Mouse (Mus musculus) fat pad, adult 2 months (tissue): ENCODE data around the gene Vim.
"Not testable (repeated sequence)": the region's sequence is repeated elsewhere in the genome, so short reads cannot be mapped to it uniquely, and the experiment has no call there.

ENCODE experiments used
- DNase-seq: peaks from one replicate; pipeline ENCODE4 v3.0.0-alpha.2; 2011; ENCODE audit warnings: low read depth, low spot score; ENCODE audit errors: extremely low read depth

Vim gene

DNA sequence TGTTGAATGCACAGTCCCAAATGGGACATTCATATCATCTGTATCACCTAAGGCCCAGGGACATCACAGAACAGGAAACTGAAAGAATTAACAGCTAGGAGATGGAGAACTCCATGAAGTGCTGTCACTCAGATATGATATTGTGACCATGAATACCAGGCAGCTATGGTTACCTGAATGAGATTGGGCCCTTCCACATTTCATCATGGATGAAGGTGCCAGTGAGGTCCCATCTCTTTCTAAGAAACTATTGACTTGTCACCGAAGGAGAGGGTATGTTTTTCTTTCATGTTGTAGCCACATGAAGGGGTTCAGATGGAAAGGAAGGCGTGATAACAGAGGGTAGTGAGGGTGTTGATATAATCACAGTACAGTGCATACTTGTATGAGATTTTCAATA, 13.3 kb upstream of the Vim start:
- no peak for DNase-seq

DNA sequence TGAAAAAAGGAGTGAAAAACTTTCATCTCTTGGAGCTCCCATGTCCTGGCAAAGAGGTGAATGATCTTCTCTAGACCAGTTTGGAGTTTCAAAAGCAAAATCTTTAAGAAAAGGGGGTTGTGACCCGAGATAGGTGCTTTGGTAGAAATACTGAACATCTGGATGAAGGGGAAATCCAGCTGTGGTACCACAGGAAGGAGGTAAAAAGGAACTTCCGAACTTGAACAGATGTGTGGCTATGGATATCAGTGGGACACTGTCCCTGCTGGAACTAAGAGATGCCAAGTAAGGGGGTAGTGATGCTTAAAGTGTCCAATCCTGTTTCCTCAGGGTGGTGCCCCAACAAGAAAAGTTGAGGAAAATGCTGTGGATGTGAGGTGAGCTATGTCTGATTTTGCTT, 3.6 kb upstream of the Vim start:
- no peak for DNase-seq

DNA sequence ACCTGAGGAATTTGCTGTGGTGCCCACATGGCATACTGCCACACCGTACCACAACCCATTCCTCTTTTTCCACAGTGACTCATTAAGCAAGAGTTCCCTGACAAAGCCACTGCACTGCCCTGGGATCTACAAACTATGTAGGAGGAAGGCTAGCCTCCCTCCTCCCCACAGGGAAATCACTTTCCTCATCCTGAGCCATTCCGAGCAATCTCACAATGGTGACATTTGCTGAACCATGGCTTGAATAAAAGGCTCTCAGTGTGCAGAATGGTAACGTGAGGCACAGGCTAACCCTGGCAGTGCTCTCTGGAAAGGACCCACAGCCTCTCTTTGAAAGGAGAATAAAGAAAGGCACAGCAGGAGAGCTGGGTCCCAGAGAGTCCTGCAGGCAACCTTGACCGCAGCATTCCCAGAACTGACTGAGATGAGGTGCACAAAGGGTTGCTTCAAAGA, 1.6 kb upstream of the Vim start:
- no peak for DNase-seq

GRCm38 (mm10) chr2:13572647-13573407, 900 bp upstream of the Vim start:
- no peak for DNase-seq

GRCm38 (mm10) chr2:13574066-13574800, 506 bp downstream of the Vim start:
- DNase-seq, result no peak

DNA sequence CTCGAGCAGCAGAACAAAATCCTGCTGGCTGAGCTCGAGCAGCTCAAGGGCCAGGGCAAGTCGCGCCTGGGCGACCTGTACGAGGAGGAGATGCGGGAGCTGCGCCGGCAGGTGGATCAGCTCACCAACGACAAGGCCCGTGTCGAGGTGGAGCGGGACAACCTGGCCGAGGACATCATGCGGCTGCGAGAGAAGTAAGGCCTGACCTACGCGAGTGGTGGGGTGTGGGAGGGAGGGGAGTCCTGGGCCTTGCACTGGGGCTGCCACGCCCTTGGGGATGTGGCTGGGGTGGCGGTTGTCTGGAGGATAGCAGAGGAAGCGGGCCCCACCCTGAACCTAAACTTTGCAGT, 1.0 kb downstream of the Vim start:
- DNase-seq, result no peak

DNA sequence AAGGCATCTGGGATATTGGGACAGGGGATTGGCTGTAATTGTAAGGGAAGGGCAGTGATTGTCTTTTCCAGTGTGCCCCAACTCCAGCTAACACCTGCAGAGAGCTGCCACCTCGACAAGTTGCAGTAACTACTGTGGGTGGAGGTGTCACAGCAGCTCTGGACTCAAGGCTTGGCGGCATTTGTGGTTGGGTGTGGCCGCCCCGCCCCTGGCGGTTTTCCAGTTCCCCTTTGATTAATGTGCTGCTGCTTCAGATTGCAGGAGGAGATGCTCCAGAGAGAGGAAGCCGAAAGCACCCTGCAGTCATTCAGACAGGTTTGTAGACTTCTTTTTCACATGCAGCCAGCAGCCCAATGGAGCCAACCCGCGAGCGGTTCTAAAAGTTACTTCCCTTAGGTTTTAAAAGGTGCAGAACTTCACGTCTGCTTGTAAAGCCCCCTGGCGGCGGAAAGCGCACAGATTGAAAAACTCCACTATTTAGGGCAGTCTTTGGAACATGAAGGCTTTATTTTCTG, 1.6 kb downstream of the Vim start:
- DNase-seq, result no peak

- DNase-seq, result no peak
These were observed 2.2 kb downstream of the Vim start for GRCm38 (mm10) chr2:13575926-13576325.

- no peak for DNase-seq
These were observed 3.7 kb downstream of the Vim start for GRCm38 (mm10) chr2:13577399-13577798.

GRCm38 (mm10) chr2:13578473-13579152, 4.9 kb downstream of the Vim start:
- no peak for DNase-seq

DNA sequence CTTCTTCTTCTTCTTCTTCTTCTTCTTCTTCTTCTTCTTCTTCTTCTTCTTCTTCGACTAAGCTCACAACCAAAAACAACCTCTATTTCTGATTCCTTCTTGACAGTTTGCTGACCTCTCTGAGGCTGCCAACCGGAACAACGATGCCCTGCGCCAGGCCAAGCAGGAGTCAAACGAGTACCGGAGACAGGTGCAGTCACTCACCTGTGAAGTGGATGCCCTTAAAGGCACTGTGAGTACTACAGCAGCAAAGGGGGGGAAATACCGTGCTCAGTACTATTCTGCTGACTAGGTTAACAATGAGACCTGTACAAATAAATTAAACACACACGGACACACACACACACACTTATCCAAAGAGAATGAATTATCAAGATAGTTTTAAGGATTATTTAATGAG, 5.6 kb downstream of the Vim start:
- DNase-seq, result no peak

DNA sequence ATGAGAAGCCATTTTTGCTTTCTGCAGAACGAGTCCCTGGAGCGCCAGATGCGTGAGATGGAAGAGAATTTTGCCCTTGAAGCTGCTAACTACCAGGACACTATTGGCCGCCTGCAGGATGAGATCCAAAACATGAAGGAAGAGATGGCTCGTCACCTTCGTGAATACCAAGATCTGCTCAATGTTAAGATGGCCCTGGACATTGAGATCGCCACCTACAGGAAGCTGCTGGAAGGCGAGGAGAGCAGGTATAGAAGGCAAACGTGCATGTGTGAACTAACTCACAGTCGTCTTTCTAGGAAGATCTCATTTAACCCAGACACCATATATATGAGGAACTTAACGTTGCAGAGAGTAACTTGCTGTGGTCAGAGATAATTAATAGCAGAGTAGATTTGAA, 6.3 kb downstream of the Vim start:
- no peak for DNase-seq

GRCm38 (mm10) chr2:13582184-13582583, 8.5 kb downstream of the Vim start:
- no peak for DNase-seq

GRCm38 (mm10) chr2:13583746-13584145, 10.0 kb downstream of the Vim start:
- DNase-seq, result not testable (repeated sequence)

DNA sequence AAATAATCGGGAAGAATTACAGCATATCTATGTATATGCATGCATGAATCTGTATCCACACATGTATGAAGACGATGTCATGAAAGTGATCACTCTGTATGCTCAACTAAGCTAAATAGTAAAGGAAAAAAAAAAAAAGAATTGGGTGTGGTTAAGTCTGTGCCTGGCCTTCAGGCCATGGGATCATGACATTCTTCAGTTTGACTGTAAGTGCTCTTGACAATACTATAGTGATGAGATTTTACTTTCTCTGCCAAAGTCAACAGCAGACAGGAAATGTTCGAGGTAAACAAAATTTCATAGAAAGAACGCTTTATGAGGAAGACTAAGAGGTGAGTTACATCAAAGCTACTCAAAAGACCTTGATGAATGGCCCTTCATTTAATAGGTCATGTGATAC, 19.6 kb downstream of the Vim start:
- DNase-seq, result no peak

DNA sequence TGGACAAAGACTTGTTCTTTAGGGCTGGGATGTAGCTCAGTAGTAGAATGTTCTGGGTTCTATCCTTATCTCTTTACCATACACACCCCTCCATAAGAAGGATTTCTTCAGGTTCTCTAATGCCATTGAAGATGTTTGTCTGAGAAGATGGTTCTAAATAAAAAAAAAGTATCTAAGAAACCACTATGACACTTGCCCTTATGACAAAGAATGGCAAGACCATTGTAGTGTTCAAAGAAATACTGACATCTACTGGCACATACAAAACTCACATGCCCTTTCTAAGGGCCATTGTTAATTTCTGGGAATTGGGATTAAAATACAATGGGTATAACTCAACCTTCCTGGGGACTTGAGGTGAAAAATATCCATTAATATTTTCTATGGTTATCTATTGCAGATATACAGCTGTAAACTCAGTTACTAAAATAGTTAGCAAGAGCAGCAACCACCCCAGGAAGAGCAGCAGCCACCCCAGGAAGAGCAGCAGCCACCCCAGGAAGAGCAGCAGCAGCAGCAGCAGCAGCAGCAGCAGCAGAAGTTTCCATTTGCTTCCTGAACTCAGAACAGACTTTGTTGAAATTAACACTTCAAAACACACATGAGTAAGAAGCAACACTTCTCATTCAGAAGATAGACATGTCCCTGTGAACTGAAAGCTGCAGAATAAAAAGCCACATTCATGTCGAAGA, 23.4 kb downstream of the Vim start:
- no peak for DNase-seq

GRCm38 (mm10) chr2:13598166-13598565, 24.4 kb downstream of the Vim start:
- no peak for DNase-seq

DNA sequence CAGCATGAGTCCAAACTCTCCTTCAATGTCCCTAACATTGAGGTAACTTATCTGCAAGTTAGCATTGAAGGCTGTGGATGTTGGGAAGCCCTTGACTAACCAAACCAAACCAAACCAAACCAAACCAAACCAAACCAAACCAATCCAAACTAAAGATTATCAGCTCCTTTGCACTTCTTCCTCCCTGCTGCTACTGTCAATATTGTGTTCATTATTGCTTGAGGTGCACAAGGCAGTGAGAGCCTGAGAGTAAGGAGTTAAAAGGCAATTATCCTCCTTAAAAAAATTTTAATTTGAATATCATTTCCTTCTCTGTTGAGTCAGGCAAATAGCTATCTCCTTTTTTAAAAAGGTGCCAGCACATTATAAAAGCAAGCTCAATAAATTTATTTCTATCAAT, 29.4 kb downstream of the Vim start:
- DNase-seq, result no peak

GRCm38 (mm10) chr2:13603636-13604035, 29.9 kb downstream of the Vim start:
- not testable (repeated sequence) for DNase-seq

DNA sequence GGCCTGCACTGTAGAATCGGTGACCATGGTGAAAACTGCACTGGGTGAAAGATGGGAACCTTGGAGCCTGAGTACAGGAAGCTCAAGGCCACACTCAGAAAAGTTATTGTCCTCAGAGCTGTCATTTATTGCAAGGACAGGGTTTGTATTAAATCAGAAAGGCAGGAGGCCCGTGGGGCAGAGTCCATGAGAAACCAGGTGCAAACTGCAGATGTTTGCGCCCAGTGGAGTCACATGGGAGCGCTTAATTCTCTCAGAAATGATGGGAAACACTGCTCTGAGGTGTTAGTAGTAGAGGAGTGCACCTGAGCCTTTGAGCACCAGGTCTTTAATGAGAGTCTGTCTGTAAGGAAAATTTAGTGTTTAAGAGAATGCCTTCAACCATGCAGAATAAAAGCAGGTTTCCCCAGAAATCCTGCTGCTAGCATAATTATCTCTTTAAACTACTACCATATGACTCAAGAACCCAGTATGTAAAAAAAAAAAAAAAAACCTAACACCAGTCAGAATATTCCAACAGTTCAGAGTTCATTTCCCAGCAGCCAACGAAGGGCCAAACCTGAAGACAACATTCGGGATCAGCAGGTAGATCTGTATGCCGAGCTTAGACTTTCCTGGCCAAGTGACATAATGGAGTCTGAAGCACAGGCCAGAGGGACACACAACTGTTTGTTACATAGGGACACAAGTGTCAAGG, 56.6 kb downstream of the Vim start:
- no peak for DNase-seq
